Mouse (Mus musculus): Measurements from ENCODE around the gene Zfp771.

- TF ChIP-seq CTCF (IDR thresholded peaks at IDR 0.05; ENCODE audit: extremely low read depth, insufficient read length, insufficient replicate concordance, low read depth, low read length) (no peak), POLR2A (IDR thresholded peaks at IDR 0.05; ENCODE audit: low read depth, low read length) (no peak)
Observed at GRCm38 (mm10) chr7:127224616-127225015, 19.5 kb upstream of the Zfp771 start.

Measured in small intestine, adult 2 months (tissue).